Mouse (Mus musculus): ENCODE measurements around the gene Ndufb2.

The Ndufb2 gene

DNA sequence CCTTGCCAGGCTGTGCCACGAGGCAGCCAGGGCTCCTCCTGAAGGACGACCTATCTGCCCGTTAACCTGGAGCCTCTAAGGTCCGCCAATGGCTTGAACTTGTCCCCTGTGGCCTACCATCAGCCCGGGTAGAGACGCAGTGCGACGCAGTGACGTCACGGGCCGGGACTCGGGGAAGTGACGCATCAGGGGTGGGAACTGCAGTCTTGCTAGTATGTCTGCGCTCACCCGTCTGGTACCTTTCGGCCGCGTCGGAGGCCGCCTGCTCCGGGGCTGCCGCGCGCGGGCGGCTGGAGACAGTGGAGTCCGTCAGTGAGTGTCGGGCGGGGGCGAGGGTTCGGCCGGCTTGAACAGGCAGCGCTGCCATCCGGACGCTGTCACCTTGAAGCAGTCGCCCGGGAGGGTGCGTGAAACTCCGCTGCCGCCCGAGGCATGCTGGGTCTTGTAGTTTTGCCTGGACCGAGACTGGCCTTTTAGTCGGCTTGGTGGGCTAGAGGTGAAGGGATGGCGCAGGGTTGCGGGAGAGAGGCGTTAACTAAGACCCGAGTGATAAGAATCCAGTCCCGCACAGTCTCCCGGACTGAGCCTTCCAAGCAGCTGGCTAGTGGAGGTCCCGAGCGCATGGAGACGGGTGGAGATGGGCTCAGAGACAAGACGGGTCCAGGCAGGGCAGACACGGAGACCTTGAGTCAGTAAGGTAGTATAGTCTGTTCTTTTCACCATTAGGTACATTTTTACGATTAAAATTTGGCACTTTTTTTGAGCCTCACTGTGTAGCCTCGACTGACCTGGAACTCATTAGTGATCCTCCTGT lies at the start of gene Ndufb2:
Ndufb2 (plus strand) TSS at position 174 of the 814 bp plus-strand sequence.
- DNase-seq (ENCODE audit: low spot score), result peak; percentile 95

DNA sequence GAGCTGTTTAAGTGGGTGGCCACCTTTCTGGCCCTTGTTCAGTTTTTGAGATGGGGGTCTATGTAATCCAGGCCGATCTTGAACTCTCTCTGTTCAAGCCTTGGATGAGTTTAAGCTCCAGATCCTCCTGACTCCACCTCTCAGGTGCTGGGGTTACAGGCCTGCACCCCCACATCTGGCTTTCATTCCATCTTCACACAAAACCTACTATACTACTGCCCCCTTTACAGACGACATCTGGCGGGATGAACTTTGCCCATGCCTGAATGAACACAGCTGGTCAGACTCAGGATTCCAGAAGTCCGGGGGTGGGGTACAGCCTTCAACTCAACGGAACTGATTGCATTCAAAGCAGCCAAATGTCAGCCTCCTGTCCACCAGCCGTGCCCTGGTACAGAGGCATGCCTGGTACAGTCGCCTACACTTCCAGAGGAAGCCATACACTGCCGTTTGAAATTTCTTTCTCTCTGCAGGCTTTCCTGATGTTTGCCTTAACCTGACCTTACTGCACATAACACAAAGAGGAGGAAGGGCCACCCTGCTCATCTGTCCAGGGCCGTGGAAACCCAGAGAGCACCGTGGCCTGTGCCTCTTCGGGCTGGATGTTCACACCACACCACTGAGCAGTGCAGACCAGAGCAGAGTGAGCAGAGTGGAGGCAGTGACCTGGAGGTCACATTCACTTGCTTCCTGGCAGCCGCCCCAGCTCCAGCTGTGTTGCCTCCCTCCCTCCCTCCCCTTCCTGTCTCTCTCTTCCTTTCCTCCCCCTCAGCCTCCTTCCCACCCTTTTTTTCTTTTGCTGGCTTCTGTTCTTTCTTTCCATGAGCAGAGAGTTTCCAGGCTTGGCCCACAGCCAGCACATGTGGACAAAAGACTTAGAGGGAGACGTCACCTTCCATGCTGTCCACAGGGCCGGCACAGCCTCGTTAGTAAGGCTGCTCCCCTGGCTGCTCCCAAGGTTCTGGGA lies 49.5 kb upstream of the Ndufb2 start:
- no peak for DNase-seq (ENCODE audit: low spot score)

GRCm38 (mm10) chr6:39543769-39544420 lies 48.5 kb upstream of the Ndufb2 start:
- no peak for DNase-seq (ENCODE audit: low spot score)

DNA sequence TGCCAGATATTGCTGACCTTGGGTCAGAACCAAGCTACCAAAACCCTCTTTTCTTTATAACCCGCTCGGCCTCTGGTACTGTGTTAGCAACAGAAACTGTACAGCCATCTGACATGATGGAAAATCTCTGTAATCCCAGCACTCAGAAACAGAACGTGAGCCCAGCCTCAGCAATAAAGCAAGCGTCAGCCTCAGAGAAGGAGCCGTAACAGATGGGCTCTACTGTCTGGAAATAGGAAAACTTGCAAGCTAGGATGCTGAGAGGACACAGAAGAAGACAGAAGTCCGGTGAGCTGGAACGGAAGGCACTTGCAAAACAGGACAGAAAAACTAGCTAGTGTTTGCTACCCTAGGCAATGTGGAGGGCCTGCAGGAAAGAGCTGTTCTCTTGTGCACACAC lies 46.9 kb upstream of the Ndufb2 start:
- DNase-seq (ENCODE audit: low spot score), result no peak

DNA sequence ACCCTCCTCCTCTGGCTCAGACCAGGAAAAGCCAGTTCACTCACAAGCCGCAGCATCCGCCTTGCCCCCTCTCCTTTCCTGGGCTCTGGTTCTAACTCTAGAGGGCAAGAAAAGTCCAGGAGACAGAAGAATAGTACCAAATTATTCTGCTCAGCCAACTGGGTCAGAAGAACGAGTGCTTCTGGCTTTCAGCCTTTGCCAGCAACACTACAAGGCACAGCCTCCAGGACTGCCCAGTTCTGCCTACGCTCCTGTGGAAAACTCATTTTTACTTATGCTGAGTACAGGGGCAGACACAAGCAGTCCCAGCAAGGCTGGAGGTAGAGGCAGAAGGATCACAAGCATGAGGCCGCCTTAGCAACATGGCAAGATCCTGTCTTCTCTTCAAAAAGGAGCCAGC lies 44.3 kb upstream of the Ndufb2 start:
- no peak for DNase-seq (ENCODE audit: low spot score)

DNA sequence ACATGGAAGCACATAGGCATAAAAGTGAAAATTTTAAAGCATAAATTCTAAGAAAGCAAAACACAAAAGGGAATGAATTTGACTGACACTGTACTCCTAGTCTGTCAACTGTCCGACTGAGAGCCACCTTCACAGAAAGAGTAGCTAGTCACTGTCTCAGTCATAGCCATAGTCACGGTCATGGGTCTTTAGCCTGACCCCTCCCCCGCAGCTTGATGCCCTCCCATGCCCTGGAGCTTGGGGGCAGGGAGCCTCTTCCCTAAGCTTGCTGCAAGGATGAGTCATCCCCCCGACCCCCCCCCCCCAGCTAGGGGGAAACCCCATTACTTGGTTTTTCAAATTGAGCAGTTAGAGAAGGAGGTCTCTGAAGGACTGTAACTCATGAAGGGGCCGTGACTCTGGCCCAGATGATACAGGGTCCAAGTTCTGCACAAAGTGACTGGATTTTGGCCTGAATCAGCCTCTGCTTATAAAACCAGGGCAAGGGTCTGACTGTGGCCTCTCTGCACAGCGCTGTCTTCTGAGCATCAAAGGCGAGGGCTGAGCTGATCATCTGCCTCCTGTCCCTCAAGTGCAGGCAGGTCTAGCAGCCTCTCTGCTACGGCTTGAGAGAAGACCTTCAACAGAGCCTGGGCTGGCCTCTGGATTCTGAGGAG lies 40.3 kb upstream of the Ndufb2 start:
- DNase-seq (ENCODE audit: low spot score), result no peak

GRCm38 (mm10) chr6:39554888-39555647 lies 37.3 kb upstream of the Ndufb2 start:
- DNase-seq (ENCODE audit: low spot score), result no peak

GRCm38 (mm10) chr6:39555648-39555945 lies 36.8 kb upstream of the Ndufb2 start:
- no peak for DNase-seq (ENCODE audit: low spot score)

DNA sequence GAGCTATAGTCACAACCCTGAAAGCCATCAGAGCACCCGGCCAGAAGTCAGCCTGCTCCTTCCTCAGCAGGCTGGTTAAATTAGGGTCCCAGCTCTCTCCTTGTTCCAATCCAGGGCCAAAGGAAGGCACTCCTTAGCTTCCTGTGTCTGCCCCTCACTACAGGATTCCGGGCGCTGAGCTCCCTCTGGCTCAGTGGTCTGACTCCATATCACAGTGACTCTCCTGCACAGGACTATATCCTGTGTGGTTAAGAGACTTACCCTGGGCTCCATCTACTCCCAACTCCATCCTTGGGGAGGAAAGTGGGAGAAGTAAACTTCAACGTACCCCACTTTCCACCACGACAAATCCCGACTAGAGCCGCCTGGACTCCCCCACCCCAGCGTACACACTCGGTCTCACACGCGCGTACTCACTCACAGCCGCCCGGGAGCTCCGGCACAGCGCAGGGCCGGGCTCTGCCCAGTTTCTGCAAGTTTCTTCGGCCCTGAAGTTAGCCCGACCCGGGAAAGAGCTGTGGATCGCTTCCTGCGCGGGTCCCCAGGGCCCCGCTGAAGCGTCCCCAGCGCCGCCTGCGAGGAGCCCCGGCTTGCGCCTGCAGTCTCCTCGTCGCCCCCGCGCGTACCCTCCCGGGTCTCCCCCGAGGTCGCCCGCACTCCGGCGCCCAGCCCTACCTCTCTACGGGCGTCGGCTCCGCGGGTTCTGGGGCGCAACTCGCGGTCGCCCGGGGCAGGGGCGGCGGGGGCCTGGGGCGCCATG lies 35.3 kb upstream of the Ndufb2 start:
- DNase-seq (ENCODE audit: low spot score), result no peak

GRCm38 (mm10) chr6:39557723-39558261 lies 34.6 kb upstream of the Ndufb2 start, which contains the start of gene Dennd2a:
Gene Dennd2a (minus strand): TSS chr6:39557867.
- peak; percentile 39 for DNase-seq (ENCODE audit: low spot score)

DNA sequence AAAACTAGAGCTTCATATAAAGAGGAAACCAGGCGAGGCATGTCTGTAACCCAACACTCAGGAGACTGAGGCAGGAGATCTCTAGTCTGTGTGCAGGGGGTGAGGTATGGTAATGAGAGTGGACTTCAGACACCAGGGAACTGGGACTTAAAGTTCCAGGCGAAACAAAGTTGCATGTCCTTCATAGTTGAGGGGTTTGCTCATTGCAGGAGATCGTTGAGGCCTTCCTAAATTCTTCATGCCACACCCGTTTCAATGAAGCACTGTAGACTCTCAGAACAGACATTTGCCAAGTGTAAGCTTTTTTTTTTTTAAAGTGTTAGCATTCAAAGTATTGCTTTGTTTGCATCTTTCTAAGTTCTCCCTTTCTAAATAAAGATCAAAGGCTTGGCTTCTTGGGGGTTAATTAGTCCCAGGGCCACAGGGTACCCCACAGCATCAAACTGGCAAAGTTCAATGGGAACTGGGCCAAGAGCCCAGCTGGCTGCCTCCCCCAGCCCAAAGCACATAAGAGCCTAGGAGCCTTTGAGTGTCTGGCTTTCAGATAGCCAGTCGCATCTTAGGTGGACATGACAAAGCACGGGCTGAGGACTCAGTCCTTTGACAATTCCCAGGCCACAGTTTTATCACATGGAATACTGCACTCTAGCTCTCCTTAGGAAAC lies 33.0 kb upstream of the Ndufb2 start:
- DNase-seq (ENCODE audit: low spot score), result no peak

DNA sequence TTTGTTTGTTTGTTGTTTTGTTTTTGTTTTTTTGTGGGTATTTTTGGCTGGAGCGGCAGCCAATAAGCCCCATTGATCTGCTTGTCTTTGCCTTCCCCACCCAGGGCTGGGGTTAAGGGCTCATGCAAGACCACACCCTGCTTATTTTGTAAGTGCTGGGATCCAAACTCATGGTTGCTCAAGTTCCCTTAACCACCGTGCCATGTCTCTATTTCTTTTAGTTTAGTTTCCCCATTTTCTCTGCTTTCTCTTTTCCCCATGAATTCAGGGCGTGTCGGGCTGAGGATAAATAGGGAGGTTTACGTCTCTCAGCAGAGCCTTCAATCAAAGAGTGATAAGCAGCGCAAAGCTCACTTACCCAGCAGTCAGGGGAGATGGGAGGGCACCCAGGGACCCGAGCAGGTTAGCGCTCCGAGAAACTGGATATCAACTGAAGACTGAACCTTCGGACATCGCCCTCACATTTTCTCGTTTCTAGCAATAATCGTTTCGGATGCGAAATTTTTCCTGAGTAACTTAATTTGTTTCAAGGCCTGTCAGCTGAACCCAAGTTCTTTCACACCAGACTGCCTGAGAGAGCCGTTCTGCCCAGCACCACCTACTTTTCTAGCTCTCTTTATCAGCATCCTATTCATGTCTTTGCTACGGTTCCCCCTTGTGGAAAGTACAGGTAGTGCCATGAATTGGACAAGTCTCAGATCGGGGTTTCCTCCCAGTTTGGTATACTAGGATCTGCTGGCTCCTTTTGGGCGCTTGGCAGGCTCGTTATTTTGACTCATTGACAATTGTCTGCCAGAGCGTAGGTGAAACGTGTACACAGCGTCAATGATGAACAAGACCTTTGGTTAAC lies 30.0 kb upstream of the Ndufb2 start:
- DNase-seq (ENCODE audit: low spot score), result peak; percentile 98

DNA sequence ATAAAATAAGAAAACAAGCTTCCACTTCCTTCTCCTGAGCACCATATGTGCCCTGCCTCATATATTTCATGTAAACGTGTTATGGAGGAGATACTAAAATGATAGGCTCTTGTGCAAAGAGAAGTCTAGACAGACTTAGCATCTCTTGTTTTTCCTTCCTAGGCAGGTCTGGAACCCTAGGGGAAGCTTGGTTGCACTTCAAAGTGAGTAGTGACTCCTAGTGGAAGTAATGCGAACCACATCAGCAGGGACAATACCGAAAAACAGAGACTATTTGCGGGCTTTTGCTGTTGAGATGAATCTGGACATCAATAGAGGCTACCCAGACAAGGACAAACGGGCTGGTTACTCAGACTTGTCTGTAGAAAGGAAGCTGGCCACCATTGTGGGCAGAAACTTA lies 24.8 kb upstream of the Ndufb2 start:
- no peak for DNase-seq (ENCODE audit: low spot score)

- no peak for DNase-seq (ENCODE audit: low spot score)
Observed at GRCm38 (mm10) chr6:39570426-39570825, 21.9 kb upstream of the Ndufb2 start.

DNA sequence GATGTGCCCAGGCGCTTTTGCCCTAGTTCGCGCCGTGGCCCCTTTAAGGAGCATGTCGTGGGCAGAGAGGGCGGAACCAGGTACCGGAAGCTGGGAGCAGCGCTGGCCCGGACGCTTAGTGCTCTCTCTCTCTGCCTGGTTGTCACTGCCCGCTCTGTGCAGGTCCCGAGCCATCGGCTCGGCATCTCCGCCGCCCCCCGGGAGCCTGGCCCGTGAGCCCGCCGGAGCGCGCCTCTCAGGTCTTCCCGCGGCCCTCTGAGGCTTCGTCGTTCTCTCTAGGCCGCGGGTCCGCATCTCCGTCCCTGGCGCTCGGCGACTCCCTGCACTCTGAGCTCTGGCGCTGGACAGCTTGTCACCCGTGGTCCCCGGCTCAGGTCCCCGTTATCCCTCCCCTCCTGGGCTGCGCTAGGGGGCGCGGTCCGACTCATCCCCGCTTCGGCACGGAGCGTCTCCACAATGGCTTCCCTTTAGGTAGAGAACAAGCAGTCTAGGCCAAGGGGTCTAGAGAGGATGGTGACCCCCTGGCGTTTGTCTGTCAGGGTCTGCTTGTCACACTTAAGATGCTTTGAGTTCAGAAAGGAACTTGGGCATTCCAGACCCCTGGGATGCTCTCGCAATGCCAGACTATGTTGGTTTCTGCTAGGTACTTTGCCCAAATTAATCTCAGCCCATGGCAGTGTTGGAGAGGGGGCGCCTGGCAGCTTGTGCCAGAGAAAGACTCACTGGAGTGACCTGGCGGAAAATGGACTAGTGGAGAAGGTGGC lies 18.4 kb upstream of the Ndufb2 start, which contains the start of gene Adck2:
Adck2 (plus strand) TSS at position 83 of the 764 bp plus-strand sequence.
- peak; percentile 32 for DNase-seq (ENCODE audit: low spot score)

DNA sequence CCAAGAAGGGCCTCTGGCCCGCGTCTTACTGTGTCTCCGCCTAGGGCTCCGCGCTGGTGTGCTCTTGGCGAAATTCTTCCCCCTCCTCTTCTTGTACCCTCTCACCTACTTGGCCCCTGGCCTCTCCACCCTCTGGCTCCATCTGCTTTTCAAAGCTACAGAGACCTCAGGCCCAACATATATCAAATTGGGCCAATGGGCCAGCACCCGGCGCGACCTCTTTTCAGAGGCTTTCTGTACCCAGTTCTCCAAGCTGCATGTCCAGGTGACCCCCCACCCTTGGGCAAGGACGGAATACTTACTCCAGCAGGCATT lies 17.9 kb upstream of the Ndufb2 start:
- no peak for DNase-seq (ENCODE audit: low spot score)

DNA sequence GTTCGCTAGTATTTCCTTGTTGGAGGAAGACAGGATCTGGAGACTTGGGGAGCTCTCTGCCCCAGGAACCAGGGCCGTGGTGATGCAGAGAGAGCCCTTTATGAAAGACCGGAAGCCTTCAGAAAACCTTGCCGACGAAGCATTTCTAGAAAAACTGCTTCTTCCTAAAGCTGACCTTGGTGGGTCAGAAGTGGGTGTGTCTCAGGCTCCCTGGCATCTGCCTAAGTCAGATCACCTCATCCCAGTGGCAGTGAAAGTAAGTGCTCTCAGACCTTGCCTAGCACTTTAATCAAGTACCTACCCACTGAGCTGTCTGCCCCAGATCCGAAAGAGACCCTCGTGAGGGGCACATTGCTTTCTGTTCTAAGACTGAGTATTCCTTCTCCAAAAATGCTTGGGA lies 17.4 kb upstream of the Ndufb2 start:
- no peak for DNase-seq (ENCODE audit: low spot score)

DNA sequence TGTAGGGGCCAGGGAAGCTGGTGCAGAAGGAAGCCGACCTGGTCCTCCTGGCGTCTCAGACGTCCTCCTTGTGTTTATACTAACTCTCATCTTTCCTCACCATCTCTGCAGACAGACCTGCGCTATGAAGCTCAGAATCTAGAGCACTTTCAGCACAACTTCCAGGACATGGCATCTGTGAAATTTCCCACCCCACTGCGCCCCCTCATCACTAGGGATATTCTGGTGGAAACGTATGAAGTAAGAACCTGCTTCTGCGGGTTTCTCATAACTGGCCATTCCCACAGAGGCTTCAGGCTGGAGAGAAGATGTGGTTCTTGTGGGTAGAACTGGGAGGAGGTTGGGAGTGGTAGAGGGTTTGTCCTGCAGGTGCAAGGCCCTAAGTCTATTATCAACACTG lies 12.8 kb upstream of the Ndufb2 start:
- no peak for DNase-seq (ENCODE audit: low spot score)
